ENCODE assay signal across 25 mouse cellular contexts in the genomic region with DNA sequence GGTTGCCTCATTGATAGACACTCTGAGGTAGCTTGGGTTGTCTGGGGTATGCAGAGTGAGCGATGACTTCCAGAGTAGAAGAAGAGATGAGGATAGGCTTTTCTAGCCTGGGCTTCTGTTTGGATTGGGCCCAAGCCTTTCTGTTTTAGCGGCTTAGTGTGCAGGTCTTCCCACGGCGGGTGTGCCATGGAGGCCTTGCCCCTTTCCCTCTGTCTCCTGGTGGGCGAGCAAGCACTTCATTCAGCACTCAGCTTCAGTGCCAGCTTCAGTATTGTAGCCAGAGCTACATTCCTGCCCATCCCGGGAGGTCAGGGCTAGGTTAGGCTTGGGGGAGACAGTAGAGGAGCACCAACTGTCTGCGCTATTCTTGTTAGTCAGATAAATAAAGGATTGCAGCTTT. TPM values are rescaled to one million over a fixed set of nuclear protein-coding genes. Genes with fewer than 3 reads are reported as not detected.
DNase-seq lines count a peak whose midpoint lies in the region; ATAC-seq lines count a peak whose summit lies in the region.
"Had no signal": no experiment of that assay in that cellular context is flagged by ENCODE, and none has a peak within 500 bp of the region (broad histone marks: within the 10 kb centered on the region; RNA-seq: fewer than 3 reads in every experiment).

No protein-coding gene starts in this region.

- 0 out of 2 replicates have a peak, but pooled peaks cover 5% of the 10 kb centered on the region for H3K9me3 ChIP-seq in forebrain, embryonic 10.5 days
- H3K9me3 ChIP-seq in forebrain, embryonic 14.5 days (replicated peaks; ENCODE audit: control insufficient read depth, low read length): no peaks in the 10 kb centered on the region
- no peaks in the 10 kb centered on the region for H3K9me3 ChIP-seq in heart, embryonic 12.5 days (replicated peaks)
- H3K9me3 ChIP-seq in hindbrain, embryonic 13.5 days: no peaks in the 10 kb centered on the region
- no peaks in the 10 kb centered on the region for H3K9me3 ChIP-seq in hindbrain, embryonic 14.5 days (ENCODE audit: control insufficient read depth, low read length)
- H3K9me3 ChIP-seq in midbrain, embryonic 10.5 days (replicated peaks): no peaks in the 10 kb centered on the region
- H3K9me3 ChIP-seq in midbrain, embryonic 16.5 days (replicated peaks; ENCODE audit: control insufficient read depth, low read length, poor library complexity, severe bottlenecking): no peaks in the 10 kb centered on the region
- H3K9me3 ChIP-seq: embryonic facial prominence, embryonic 15.5 days; hindbrain, embryonic 15.5 days; liver, embryonic 12.5 days; stomach, embryonic 15.5 days had no signal

- no peak overlapping the region for H3K4me2 ChIP-seq in forebrain, embryonic 14.5 days (ENCODE audit: low read length)
- no peak overlapping the region for H3K4me2 ChIP-seq in heart, embryonic 12.5 days
- H3K4me2 ChIP-seq in hindbrain, embryonic 13.5 days: no peak overlapping the region
- H3K4me2 ChIP-seq in hindbrain, embryonic 14.5 days (replicated peaks): no peak overlapping the region
- no peak overlapping the region for H3K4me2 ChIP-seq in midbrain, embryonic 16.5 days (ENCODE audit: low read length)
- H3K4me2 ChIP-seq: embryonic facial prominence, embryonic 15.5 days; hindbrain, embryonic 15.5 days; liver, embryonic 12.5 days; stomach, embryonic 15.5 days had no signal

- no peaks in the 10 kb centered on the region for H3K27me3 ChIP-seq in forebrain, embryonic 10.5 days (ENCODE audit: poor library complexity, severe bottlenecking)
- H3K27me3 ChIP-seq in forebrain, embryonic 14.5 days (replicated peaks; ENCODE audit: control insufficient read depth, insufficient read depth, low read length): no peaks in the 10 kb centered on the region
- H3K27me3 ChIP-seq in heart, embryonic 12.5 days (replicated peaks): no peaks in the 10 kb centered on the region
- H3K27me3 ChIP-seq in hindbrain, embryonic 13.5 days: no peaks in the 10 kb centered on the region
- no peaks in the 10 kb centered on the region for H3K27me3 ChIP-seq in hindbrain, embryonic 14.5 days (ENCODE audit: control insufficient read depth, insufficient read depth, low read length)
- no peaks in the 10 kb centered on the region for H3K27me3 ChIP-seq in midbrain, embryonic 10.5 days (ENCODE audit: low read depth, poor library complexity, severe bottlenecking)
- no peaks in the 10 kb centered on the region for H3K27me3 ChIP-seq in midbrain, embryonic 16.5 days (ENCODE audit: control insufficient read depth, insufficient read depth, low read depth, low read length)
- H3K27me3 ChIP-seq: embryonic facial prominence, embryonic 15.5 days; hindbrain, embryonic 15.5 days; liver, embryonic 12.5 days; stomach, embryonic 15.5 days had no signal

- peaks cover 41% of the 10 kb centered on the region for H3K36me3 ChIP-seq in forebrain, embryonic 10.5 days (replicated peaks)
- peaks cover 39% of the 10 kb centered on the region for H3K36me3 ChIP-seq in forebrain, embryonic 14.5 days (ENCODE audit: control insufficient read depth, insufficient read depth, low read length)
- peaks cover 31% of the 10 kb centered on the region for H3K36me3 ChIP-seq in heart, embryonic 12.5 days
- H3K36me3 ChIP-seq in hindbrain, embryonic 13.5 days: peaks cover 39% of the 10 kb centered on the region
- peaks cover 39% of the 10 kb centered on the region for H3K36me3 ChIP-seq in hindbrain, embryonic 14.5 days (replicated peaks; ENCODE audit: control insufficient read depth, insufficient read depth)
- peaks cover 41% of the 10 kb centered on the region for H3K36me3 ChIP-seq in midbrain, embryonic 10.5 days
- peaks cover 25% of the 10 kb centered on the region for H3K36me3 ChIP-seq in midbrain, embryonic 16.5 days (ENCODE audit: control insufficient read depth, insufficient read depth, low read length)

- DNase-seq in forebrain, embryonic 10.5 days (ENCODE audit: extremely low spot score, low spot score): no peak
- DNase-seq in forebrain, embryonic 14.5 days (ENCODE audit: low spot score): no peak
- DNase-seq in heart, postnatal 4 days: no peak
- no peak for DNase-seq in hindbrain, embryonic 14.5 days (ENCODE audit: low spot score)
- no peak for DNase-seq in midbrain, embryonic 10.5 days (ENCODE audit: low spot score)
- DNase-seq: adrenal gland, adult 2 months; cerebellum, adult 2 months; cerebellum, postnatal 36 days; gastrocnemius, postnatal 36 days; kidney, postnatal 10 days; left cerebral cortex, postnatal 4 days; lung, adult 2 months; lung, postnatal 4 days; right cerebral cortex, postnatal 25 days; thymus, adult 18-20 months; thymus, postnatal 4 days had no signal

- no peak overlapping the region for H3K4me3 ChIP-seq in forebrain, embryonic 10.5 days
- H3K4me3 ChIP-seq in forebrain, embryonic 14.5 days (ENCODE audit: low read depth, low read length): no peak overlapping the region
- no peak overlapping the region for H3K4me3 ChIP-seq in heart, embryonic 12.5 days
- H3K4me3 ChIP-seq in hindbrain, embryonic 13.5 days: no peak overlapping the region
- no peak overlapping the region for H3K4me3 ChIP-seq in hindbrain, embryonic 14.5 days (replicated peaks; ENCODE audit: low read length)
- H3K4me3 ChIP-seq in midbrain, embryonic 10.5 days: no peak overlapping the region
- H3K4me3 ChIP-seq in midbrain, embryonic 16.5 days (ENCODE audit: low read depth, low read length): no peak overlapping the region
- H3K4me3 ChIP-seq: embryonic facial prominence, embryonic 15.5 days; hindbrain, embryonic 15.5 days; liver, embryonic 12.5 days; myocyte; stomach, embryonic 15.5 days had no signal

- H3K4me1 ChIP-seq in forebrain, embryonic 10.5 days: peaks cover 42% of the 10 kb centered on the region
- peaks cover 15% of the 10 kb centered on the region for H3K4me1 ChIP-seq in forebrain, embryonic 14.5 days (ENCODE audit: control insufficient read depth, insufficient read depth, low read length)
- peaks cover 65% of the 10 kb centered on the region for H3K4me1 ChIP-seq in heart, embryonic 12.5 days (replicated peaks)
- H3K4me1 ChIP-seq in hindbrain, embryonic 13.5 days (replicated peaks): peaks cover 64% of the 10 kb centered on the region
- H3K4me1 ChIP-seq in hindbrain, embryonic 14.5 days (replicated peaks; ENCODE audit: control insufficient read depth, insufficient read depth, low read length): peaks cover 11% of the 10 kb centered on the region; the same call in 1 of the 2 replicates
- H3K4me1 ChIP-seq in midbrain, embryonic 10.5 days: peaks cover 31% of the 10 kb centered on the region
- peaks cover 9% of the 10 kb centered on the region for H3K4me1 ChIP-seq in midbrain, embryonic 16.5 days (ENCODE audit: control insufficient read depth, insufficient read depth, low read length)

- 91% methylated on average over 7 of the region's 7 CpGs for WGBS in forebrain, embryonic 10.5 days
- WGBS in forebrain, embryonic 14.5 days: 79% methylated on average over 7 of the region's 7 CpGs
- 61% methylated on average over 7 of the region's 7 CpGs for WGBS in heart, embryonic 12.5 days
- 85% methylated on average over 7 of the region's 7 CpGs for WGBS in hindbrain, embryonic 13.5 days
- 85% methylated on average over 7 of the region's 7 CpGs for WGBS in hindbrain, embryonic 14.5 days
- WGBS in midbrain, embryonic 10.5 days: 87% methylated on average over 7 of the region's 7 CpGs
- WGBS in midbrain, embryonic 16.5 days: 80% methylated on average over 7 of the region's 7 CpGs

- H3K9ac ChIP-seq in forebrain, embryonic 14.5 days (ENCODE audit: low read length): no peak overlapping the region
- no peak overlapping the region for H3K9ac ChIP-seq in heart, embryonic 12.5 days
- no peak overlapping the region for H3K9ac ChIP-seq in hindbrain, embryonic 13.5 days
- H3K9ac ChIP-seq in hindbrain, embryonic 14.5 days: no peak overlapping the region
- no peak overlapping the region for H3K9ac ChIP-seq in midbrain, embryonic 16.5 days (ENCODE audit: low read depth, low read length)
- H3K9ac ChIP-seq: embryonic facial prominence, embryonic 15.5 days; hindbrain, embryonic 15.5 days; liver, embryonic 12.5 days; stomach, embryonic 15.5 days had no signal

- ATAC-seq in forebrain, embryonic 14.5 days: no peak
- no peak for ATAC-seq in heart, embryonic 12.5 days (ENCODE audit: insufficient number of reproducible peaks, low FRiP score)
- ATAC-seq in hindbrain, embryonic 13.5 days (ENCODE audit: low FRiP score): no peak
- no peak for ATAC-seq in hindbrain, embryonic 14.5 days (ENCODE audit: low FRiP score)
- no peak for ATAC-seq in midbrain, embryonic 16.5 days
- ATAC-seq: intestine, embryonic 16.5 days; liver, embryonic 12.5 days had no signal

- peak overlapping the region; percentile 73; the same call in 1 of the 2 replicates for H3K27ac ChIP-seq in forebrain, embryonic 10.5 days
- no peak overlapping the region for H3K27ac ChIP-seq in forebrain, embryonic 14.5 days (ENCODE audit: low read depth, low read length)
- H3K27ac ChIP-seq in heart, embryonic 12.5 days (ENCODE audit: poor library complexity, severe bottlenecking): peak overlapping the region; percentile 83; the same call in 1 of the 2 replicates
- H3K27ac ChIP-seq in hindbrain, embryonic 13.5 days: peak overlapping the region; percentile 10; the same call in 1 of the 2 replicates
- no peak overlapping the region for H3K27ac ChIP-seq in hindbrain, embryonic 14.5 days
- peak overlapping the region; percentile 61 for H3K27ac ChIP-seq in midbrain, embryonic 10.5 days (replicated peaks)
- H3K27ac ChIP-seq in midbrain, embryonic 16.5 days (ENCODE audit: low read length): no peak overlapping the region
- H3K27ac ChIP-seq: embryonic facial prominence, embryonic 15.5 days; hindbrain, embryonic 15.5 days; liver, embryonic 12.5 days; stomach, embryonic 15.5 days had no signal

RNA-seq across cellular contexts. Expression of gene Acvr1b, which starts 18.8 kb away (rescaled TPM):
- polyA plus RNA-seq in forebrain, embryonic 10.5 days (2016; fragmentation: Nextera tagmentation; extraction: Ambion mirVana): 5.8 TPM in 2 replicates
- 24.7 and 33.5 TPM in 2 replicates for polyA plus RNA-seq in forebrain, embryonic 14.5 days (2014; fragmentation: Nextera tagmentation; extraction: Ambion mirVana)
- 6.8 TPM in 2 replicates for polyA plus RNA-seq in heart, embryonic 12.5 days (2016; fragmentation: Nextera tagmentation; extraction: Ambion mirVana)
- 10 to 100 TPM; 20.8 to 21.4 TPM for total RNA-seq in heart, postnatal 4 days (2021)
- polyA plus RNA-seq in hindbrain, embryonic 13.5 days (2015; fragmentation: Nextera tagmentation; extraction: Ambion mirVana): 19.6 and 20.5 TPM in 2 replicates
- polyA plus RNA-seq in hindbrain, embryonic 14.5 days (2014; fragmentation: Nextera tagmentation; extraction: Ambion mirVana): 30.0 and 35.7 TPM in 2 replicates
- polyA plus RNA-seq in midbrain, embryonic 10.5 days (2016; fragmentation: Nextera tagmentation; extraction: Ambion mirVana): 5.4 and 7.0 TPM in 2 replicates
- 22.1 and 24.5 TPM in 2 replicates for polyA plus RNA-seq in midbrain, embryonic 16.5 days (2015; fragmentation: Nextera tagmentation; extraction: Ambion mirVana)

RNA-seq across cellular contexts. Expression of gene Grasp, which starts 31.3 kb away (rescaled TPM):
- polyA plus RNA-seq in forebrain, embryonic 10.5 days (2016; fragmentation: Nextera tagmentation; extraction: Ambion mirVana): 2.6 and 4.1 TPM in 2 replicates
- polyA plus RNA-seq in forebrain, embryonic 14.5 days (2014; fragmentation: Nextera tagmentation; extraction: Ambion mirVana): 0.93 and 1.0 TPM in 2 replicates
- 6.6 and 7.3 TPM in 2 replicates for polyA plus RNA-seq in heart, embryonic 12.5 days (2016; fragmentation: Nextera tagmentation; extraction: Ambion mirVana)
- 10 to 100 TPM; 13.9 to 15.1 TPM for total RNA-seq in heart, postnatal 4 days (2021)
- 1.7 and 1.8 TPM in 2 replicates for polyA plus RNA-seq in hindbrain, embryonic 13.5 days (2015; fragmentation: Nextera tagmentation; extraction: Ambion mirVana)
- polyA plus RNA-seq in hindbrain, embryonic 14.5 days (2014; fragmentation: Nextera tagmentation; extraction: Ambion mirVana): 1.6 and 2.5 TPM in 2 replicates
- 3.2 and 4.2 TPM in 2 replicates for polyA plus RNA-seq in midbrain, embryonic 10.5 days (2016; fragmentation: Nextera tagmentation; extraction: Ambion mirVana)
- polyA plus RNA-seq in midbrain, embryonic 16.5 days (2015; fragmentation: Nextera tagmentation; extraction: Ambion mirVana): 0.95 and 1.1 TPM in 2 replicates

Comparison
In these comparisons a context has a peak if more than half of its experiments do, and no peak if none do; other contexts are left out.
1. H3K27ac ChIP-seq: peak in forebrain, embryonic 10.5 days (single experiment), heart, embryonic 12.5 days (single experiment), hindbrain, embryonic 13.5 days (single experiment) and midbrain, embryonic 10.5 days (single experiment); none in forebrain, embryonic 14.5 days (single experiment), hindbrain, embryonic 14.5 days (single experiment) and midbrain, embryonic 16.5 days (single experiment).